Mouse (Mus musculus) limb, embryonic 11.5 days (tissue): ENCODE results near the gene Dgkg. TPM values are rescaled to one million over a fixed set of nuclear protein-coding genes. Genes with fewer than 3 reads are reported as not detected.

Experiments used
- ATAC-seq: fragments of 200-750 bp; cut with Nextera tagmentation; 2 replicates; pipeline ENCODE4 v1.8.0; 2017; ENCODE audit warnings: low read depth; ENCODE audit not compliant: insufficient number of reproducible peaks, low FRiP score, low TSS enrichment
- DNase-seq: peaks from one replicate; pipeline ENCODE4 v3.0.0-alpha.2; 2015; ENCODE audit warnings: low spot score
- H3K27ac ChIP-seq: fragments of 300-500 bp; sonication (generic); replicated peaks from 2 replicates; pipeline ENCODE4 v1.5.1; 2014; ENCODE audit warnings: low read depth, mild to moderate bottlenecking, low read length
- H3K27me3 ChIP-seq: fragments of 300-500 bp; sonication (generic); 2 replicates; pipeline ENCODE4 v1.6.1; 2014; ENCODE audit warnings: mild to moderate bottlenecking, low read length, mixed read lengths; ENCODE audit not compliant: control insufficient read depth, insufficient read depth
- H3K36me3 ChIP-seq: fragments of 300-500 bp; sonication (generic); 2 replicates; pipeline ENCODE4 v1.6.1; 2014; ENCODE audit warnings: mild to moderate bottlenecking, low read length, moderate library complexity, mixed read lengths; ENCODE audit not compliant: control insufficient read depth, insufficient read depth
- H3K4me1 ChIP-seq: fragments of 300-500 bp; sonication (generic); 2 replicates; pipeline ENCODE4 v1.6.1; 2014; ENCODE audit warnings: low read length, mixed read lengths; ENCODE audit not compliant: control insufficient read depth, insufficient read depth
- H3K4me2 ChIP-seq: fragments of 300-500 bp; sonication (generic); 2 replicates; pipeline ENCODE4 v1.6.1; 2014; ENCODE audit warnings: low read depth, mild to moderate bottlenecking, moderate library complexity; ENCODE audit not compliant: severe bottlenecking
- H3K4me3 ChIP-seq: fragments of 300-500 bp; sonication (generic); 2 replicates; pipeline ENCODE4 v1.5.1; 2014; ENCODE audit warnings: low read depth, low read length
- H3K9ac ChIP-seq: fragments of 300-500 bp; sonication (generic); 2 replicates; pipeline ENCODE4 v1.6.1; 2014; ENCODE audit warnings: mild to moderate bottlenecking, low read length
- H3K9me3 ChIP-seq: fragments of 300-500 bp; sonication (generic); 2 replicates; pipeline ENCODE4 v1.6.1; 2016; ENCODE audit warnings: low read length; ENCODE audit not compliant: control insufficient read depth
- WGBS: fragments of 180-500 bp; shearing (Covaris S2); extraction: QIAGEN DNeasy Blood & Tissue Kit; methylation state at CpG from one replicate; pipeline ENCODE4 v1.1.7; 2014; 5-methylcytosine and 5-hydroxymethylcytosine counted together
- polyA plus RNA-seq: library from polyadenylated mRNA; unstranded; fragments of >200 nt; fragmentation: Nextera tagmentation; extraction: Ambion mirVana; gene quantifications from 2 replicates; pipeline ENCODE4 v1.2.1, GENCODE M21; 2014

Gene Dgkg
- polyA plus RNA-seq, 1 experiment from 2014 or later: 0.16 TPM

DNA sequence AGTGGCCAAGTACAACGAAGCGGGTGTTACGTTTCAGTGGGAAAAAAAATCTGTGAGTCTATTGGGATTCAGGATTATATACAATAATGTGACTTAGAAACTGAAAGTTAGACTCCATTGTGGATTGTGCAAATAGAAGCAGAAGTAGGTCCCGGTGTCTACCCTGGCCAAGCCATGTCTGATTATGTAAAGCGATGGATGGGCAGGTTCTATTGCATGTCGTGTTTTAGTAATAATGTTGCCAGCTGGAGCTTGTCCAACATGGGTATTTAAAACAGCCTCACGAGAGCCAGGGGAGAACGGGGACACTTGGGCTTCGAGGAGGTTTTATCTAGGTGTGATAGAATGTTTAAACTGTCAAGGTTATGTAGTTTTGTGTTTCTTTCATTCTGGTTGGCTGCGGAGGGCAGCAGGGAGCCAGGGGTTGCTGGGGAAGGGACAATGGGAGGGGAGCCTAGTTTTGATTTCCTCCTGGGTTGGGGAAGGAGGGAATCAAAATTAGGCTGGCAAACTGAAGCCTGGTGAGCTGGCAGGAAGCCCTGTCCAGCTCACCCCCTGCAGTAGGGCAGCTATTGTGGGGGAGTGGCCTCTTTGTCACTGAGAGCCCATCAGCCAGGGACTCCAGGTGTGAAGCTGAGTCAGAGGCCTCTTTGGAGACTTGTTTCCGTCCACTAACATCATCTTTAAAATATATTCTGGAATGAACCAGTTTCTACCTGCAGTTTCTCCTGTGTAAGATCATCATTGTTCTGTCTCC is 74.7 kb downstream of the Dgkg start:
- 78% methylated on average over 11 of the region's 11 CpGs for WGBS
- Histone ChIP-seq H3K9ac (no peak overlapping the region), H3K36me3 (no peaks in the 10 kb centered on the region), H3K4me2 (no peak overlapping the region), H3K27ac (no peak overlapping the region), H3K4me3 (no peak overlapping the region), H3K27me3 (no peaks in the 10 kb centered on the region), H3K9me3 (no peaks in the 10 kb centered on the region), H3K4me1 (no peaks in the 10 kb centered on the region)
- ATAC-seq: no peak
- DNase-seq: no peak

- H3K9me3 ChIP-seq: no peaks in the 10 kb centered on the region
- no peak overlapping the region for H3K9ac ChIP-seq
- ATAC-seq (no peak), DNase-seq (no peak)
- no peak overlapping the region for H3K4me2 ChIP-seq
- H3K27me3 ChIP-seq: no peaks in the 10 kb centered on the region
- no peak overlapping the region for H3K27ac ChIP-seq
- 50% methylated on average over 5 of the region's 5 CpGs for WGBS
- no peaks in the 10 kb centered on the region for H3K4me1 ChIP-seq
- H3K36me3 ChIP-seq: no peaks in the 10 kb centered on the region
- no peak overlapping the region for H3K4me3 ChIP-seq
These were observed 76.9 kb downstream of the Dgkg start for GRCm38 (mm10) chr16:22580103-22580502.

- no peaks in the 10 kb centered on the region for H3K36me3 ChIP-seq
- H3K4me3 ChIP-seq: no peak overlapping the region
- H3K4me2 ChIP-seq: no peak overlapping the region
- ATAC-seq (no peak), DNase-seq (no peak)
- H3K27ac ChIP-seq: no peak overlapping the region
- no peak overlapping the region for H3K9ac ChIP-seq
- H3K4me1 ChIP-seq: no peaks in the 10 kb centered on the region
- no peaks in the 10 kb centered on the region for H3K27me3 ChIP-seq
- H3K9me3 ChIP-seq: no peaks in the 10 kb centered on the region
- WGBS: 87% methylated on average over 10 of the region's 10 CpGs
These were observed 78.1 kb downstream of the Dgkg start for GRCm38 (mm10) chr16:22578883-22579282.

- no peak overlapping the region for H3K27ac ChIP-seq
- H3K9me3 ChIP-seq: no peaks in the 10 kb centered on the region
- no peaks in the 10 kb centered on the region for H3K36me3 ChIP-seq
- H3K4me3 ChIP-seq: no peak overlapping the region
- 51% methylated on average over 8 of the region's 8 CpGs for WGBS
- H3K27me3 ChIP-seq: no peaks in the 10 kb centered on the region
- ATAC-seq (no peak), DNase-seq (no peak)
- H3K4me1 ChIP-seq: no peaks in the 10 kb centered on the region
- no peak overlapping the region for H3K9ac ChIP-seq
- H3K4me2 ChIP-seq: no peak overlapping the region
These were observed 79.4 kb downstream of the Dgkg start for GRCm38 (mm10) chr16:22577656-22578055.

GRCm38 (mm10) chr16:22574164-22574563 is 82.9 kb downstream of the Dgkg start:
- 83% methylated on average over 7 of the region's 7 CpGs for WGBS
- Histone ChIP-seq H3K9ac (no peak overlapping the region), H3K4me1 (no peaks in the 10 kb centered on the region), H3K4me3 (no peak overlapping the region), H3K36me3 (no peaks in the 10 kb centered on the region), H3K4me2 (no peak overlapping the region), H3K27me3 (0 out of 2 replicates have a peak, but pooled peaks cover 3% of the 10 kb centered on the region), H3K27ac (no peak overlapping the region), H3K9me3 (no peaks in the 10 kb centered on the region)
- ATAC-seq: no peak
- no peak for DNase-seq

GRCm38 (mm10) chr16:22572641-22573341 is 84.2 kb downstream of the Dgkg start:
- 0 out of 2 replicates have a peak, but pooled peaks have one; percentile 13 for ATAC-seq
- Histone ChIP-seq H3K4me2 (no peak overlapping the region), H3K27ac (no peak overlapping the region), H3K36me3 (no peaks in the 10 kb centered on the region), H3K9ac (no peak overlapping the region), H3K4me1 (no peaks in the 10 kb centered on the region), H3K4me3 (no peak overlapping the region), H3K27me3 (0 out of 2 replicates have a peak, but pooled peaks cover 3% of the 10 kb centered on the region), H3K9me3 (no peaks in the 10 kb centered on the region)
- DNase-seq: peak; percentile 35
- WGBS: 39% methylated on average over 21 of the region's 21 CpGs

DNA sequence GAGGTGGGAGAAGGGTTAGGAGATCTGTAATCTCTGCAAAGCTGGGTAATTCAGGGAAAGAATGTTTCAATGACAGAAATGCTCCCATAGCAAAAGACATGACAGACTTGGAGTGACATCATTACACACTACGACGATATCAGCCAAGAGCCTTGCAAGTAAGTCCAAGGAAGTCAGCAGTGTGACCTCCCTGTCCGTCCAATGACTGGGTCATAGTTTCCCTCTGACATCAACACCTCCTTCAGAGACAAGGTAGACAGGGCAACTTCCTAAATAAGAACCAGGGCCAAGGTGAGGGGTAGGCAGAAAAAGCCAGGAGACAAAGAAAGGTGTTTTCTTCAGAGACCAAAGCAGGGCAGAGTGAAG is 92.1 kb downstream of the Dgkg start:
- Histone ChIP-seq H3K9me3 (no peaks in the 10 kb centered on the region), H3K27ac (no peak overlapping the region), H3K4me2 (no peak overlapping the region), H3K9ac (no peak overlapping the region), H3K27me3 (no peaks in the 10 kb centered on the region), H3K36me3 (no peaks in the 10 kb centered on the region), H3K4me1 (no peaks in the 10 kb centered on the region), H3K4me3 (no peak overlapping the region)
- no peak for ATAC-seq
- no peak for DNase-seq
- 85% methylated on average over 3 of the region's 3 CpGs for WGBS

GRCm38 (mm10) chr16:22564259-22564906 is 92.6 kb downstream of the Dgkg start:
- Histone ChIP-seq H3K9me3 (no peaks in the 10 kb centered on the region), H3K4me2 (no peak overlapping the region), H3K9ac (no peak overlapping the region), H3K4me1 (no peaks in the 10 kb centered on the region), H3K4me3 (no peak overlapping the region), H3K36me3 (no peaks in the 10 kb centered on the region), H3K27me3 (no peaks in the 10 kb centered on the region), H3K27ac (no peak overlapping the region)
- 65% methylated on average over 14 of the region's 14 CpGs for WGBS
- DNase-seq (peak; percentile 76), ATAC-seq (no peak)
